Mouse (Mus musculus): ENCODE results near the gene Tatdn2. TPM values are rescaled to one million over a fixed set of nuclear protein-coding genes. Genes with fewer than 3 reads are reported as not detected.
"Not testable (repeated sequence)": the region's sequence is repeated elsewhere in the genome, so short reads cannot be mapped to it uniquely, and the experiment has no call there.

Tatdn2 gene
- polyA plus RNA-seq, 2 experiments from 2014 or later = 3.6 to 10.0 TPM

- not testable (repeated sequence) for ATAC-seq
These were observed 24.8 kb upstream of the Tatdn2 start for GRCm38 (mm10) chr6:113672029-113672428.

- ATAC-seq = no peak
These were observed 23.9 kb upstream of the Tatdn2 start for GRCm38 (mm10) chr6:113672989-113673388.

- no peak for ATAC-seq
These were observed 21.6 kb upstream of the Tatdn2 start for GRCm38 (mm10) chr6:113675234-113675633.

- no peak for ATAC-seq
These were observed 20.9 kb upstream of the Tatdn2 start for GRCm38 (mm10) chr6:113675991-113676390.

- no peak for ATAC-seq
These were observed 19.6 kb upstream of the Tatdn2 start for GRCm38 (mm10) chr6:113677070-113677734.

- no peak for ATAC-seq
These were observed 18.4 kb upstream of the Tatdn2 start for GRCm38 (mm10) chr6:113678246-113679012.

GRCm38 (mm10) chr6:113679993-113680566 lies 16.8 kb upstream of the Tatdn2 start:
- no peak for ATAC-seq

GRCm38 (mm10) chr6:113681271-113681670 lies 15.6 kb upstream of the Tatdn2 start:
- ATAC-seq = peak; percentile 92

- no peak for ATAC-seq
These were observed 13.6 kb upstream of the Tatdn2 start for GRCm38 (mm10) chr6:113683081-113683825.

- ATAC-seq = no peak
These were observed 10.2 kb upstream of the Tatdn2 start for GRCm38 (mm10) chr6:113686551-113687125.

DNA sequence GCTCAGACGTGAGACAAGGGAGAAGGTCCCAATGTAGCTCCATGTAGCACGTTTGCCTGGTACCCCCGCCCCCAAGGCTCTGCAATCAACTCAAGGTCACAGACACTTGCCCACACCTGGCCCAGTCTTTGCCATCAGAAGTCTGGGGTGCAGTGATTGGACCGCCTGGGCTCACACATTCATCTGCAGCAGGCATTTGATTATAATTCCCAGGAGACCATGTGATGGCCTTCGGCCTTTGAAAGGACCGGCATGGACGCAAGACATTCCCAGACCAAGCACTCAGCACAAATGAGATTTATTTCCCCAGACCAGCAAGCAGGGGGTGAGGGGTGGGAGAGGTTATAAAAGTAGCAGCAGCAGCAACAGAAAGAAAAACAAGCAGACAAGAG lies 6.8 kb upstream of the Tatdn2 start:
- ATAC-seq = no peak

DNA sequence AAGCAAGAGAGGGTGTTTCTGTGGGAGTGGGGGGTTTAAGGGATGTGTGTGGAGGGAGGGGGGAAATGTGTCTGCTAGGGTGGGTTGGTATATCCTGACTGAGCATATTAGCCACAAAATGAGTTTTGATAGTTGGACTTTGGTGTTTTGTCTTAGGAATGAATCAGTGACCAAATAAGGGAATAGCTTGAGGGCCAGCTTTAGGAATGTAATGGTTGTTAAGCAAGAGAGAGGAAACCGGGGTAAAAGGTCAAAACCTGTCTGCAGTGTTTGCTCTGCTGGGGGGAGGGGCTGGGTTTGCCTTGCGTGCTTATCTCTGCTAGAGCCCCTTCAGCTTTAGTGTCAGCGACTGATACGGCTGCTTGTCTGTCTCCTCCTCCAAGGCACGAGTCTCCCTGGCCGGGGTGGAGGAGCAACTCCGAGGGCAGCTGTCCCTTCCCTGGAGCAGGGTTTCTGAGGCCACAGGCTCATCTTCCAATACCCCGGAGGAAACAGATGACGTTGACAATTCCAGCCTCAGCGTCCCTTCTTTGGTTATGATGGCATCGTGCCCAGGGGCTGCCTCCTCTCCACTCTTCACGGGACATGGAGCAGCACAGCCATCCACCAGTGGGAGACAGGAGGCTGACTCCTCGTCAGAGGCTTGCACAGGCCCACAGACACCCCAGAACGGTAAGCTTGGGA lies 6.3 kb upstream of the Tatdn2 start:
- ATAC-seq = peak; percentile 62

GRCm38 (mm10) chr6:113691084-113691462 lies 5.8 kb upstream of the Tatdn2 start:
- no peak for ATAC-seq

DNA sequence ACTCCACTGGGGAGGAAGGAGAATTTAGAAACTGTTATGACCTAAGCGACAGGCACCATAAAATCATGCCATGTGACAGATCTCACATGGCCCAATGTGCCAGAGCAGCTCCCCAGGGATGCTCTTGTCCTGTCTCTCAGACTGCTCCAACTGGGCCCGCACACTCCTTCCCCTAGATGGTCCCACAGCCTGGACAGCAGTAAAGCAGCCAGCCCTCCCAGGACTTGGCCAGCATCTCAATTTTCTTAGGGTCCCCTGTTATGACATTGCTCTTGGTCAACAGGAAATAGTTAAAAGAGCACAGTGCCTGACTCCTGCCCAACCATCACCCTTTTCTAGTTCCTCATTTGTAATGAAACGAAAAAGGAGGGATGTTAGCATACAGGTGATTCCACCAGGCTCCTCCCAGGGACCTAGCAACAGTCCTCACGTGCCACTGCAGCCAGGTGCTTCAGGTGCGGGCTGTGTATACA lies 4.2 kb upstream of the Tatdn2 start:
- no peak for ATAC-seq

DNA sequence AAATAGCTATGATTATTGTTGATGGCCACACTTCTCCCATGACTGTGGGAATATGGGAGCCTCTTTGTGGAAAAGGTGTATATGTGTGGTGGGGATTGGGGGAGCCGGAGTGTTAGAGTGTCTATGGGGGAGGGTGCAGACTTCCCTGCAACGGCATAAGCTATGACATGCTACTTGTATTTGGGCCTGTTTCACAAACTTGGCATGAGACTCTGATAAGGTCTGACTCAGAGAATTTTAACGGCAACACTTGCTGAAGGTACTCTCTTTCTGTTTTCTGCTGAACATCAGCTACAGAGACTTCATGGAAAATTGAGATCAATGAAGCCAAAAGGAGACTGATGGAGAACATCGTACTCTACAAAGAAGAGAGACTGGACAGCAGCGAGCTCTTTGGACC lies 3.5 kb upstream of the Tatdn2 start:
- no peak for ATAC-seq

GRCm38 (mm10) chr6:113695203-113695602 lies 1.6 kb upstream of the Tatdn2 start:
- ATAC-seq = no peak

DNA sequence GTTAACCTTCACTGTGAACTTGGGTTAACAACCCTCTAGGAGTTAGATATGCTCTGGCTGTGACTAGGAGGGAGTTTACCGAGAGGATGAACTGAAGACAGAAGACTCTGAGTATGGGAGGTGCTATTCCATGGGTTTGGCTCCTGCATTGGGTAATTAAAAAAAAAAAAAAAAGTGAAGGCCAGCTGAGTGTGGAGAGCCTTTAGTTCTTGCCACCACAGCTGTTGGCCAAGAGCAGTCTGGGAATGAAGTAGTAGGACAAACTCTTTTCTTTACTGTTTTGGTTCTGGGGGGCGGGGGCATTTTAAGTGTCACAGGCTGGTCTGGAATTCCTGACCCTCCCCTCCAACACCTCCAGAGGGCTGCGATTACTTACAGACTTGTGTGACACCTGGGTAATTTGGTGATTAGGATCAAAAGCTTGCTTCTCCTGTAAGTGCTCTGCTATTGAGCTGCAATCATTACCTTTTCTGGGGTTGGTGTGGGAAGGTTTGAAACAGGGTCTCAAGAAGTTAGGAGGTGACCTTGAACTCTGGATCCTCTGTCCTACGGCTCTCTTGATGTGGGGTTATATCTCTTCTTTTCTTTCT lies 989 bp upstream of the Tatdn2 start:
- ATAC-seq = no peak

DNA sequence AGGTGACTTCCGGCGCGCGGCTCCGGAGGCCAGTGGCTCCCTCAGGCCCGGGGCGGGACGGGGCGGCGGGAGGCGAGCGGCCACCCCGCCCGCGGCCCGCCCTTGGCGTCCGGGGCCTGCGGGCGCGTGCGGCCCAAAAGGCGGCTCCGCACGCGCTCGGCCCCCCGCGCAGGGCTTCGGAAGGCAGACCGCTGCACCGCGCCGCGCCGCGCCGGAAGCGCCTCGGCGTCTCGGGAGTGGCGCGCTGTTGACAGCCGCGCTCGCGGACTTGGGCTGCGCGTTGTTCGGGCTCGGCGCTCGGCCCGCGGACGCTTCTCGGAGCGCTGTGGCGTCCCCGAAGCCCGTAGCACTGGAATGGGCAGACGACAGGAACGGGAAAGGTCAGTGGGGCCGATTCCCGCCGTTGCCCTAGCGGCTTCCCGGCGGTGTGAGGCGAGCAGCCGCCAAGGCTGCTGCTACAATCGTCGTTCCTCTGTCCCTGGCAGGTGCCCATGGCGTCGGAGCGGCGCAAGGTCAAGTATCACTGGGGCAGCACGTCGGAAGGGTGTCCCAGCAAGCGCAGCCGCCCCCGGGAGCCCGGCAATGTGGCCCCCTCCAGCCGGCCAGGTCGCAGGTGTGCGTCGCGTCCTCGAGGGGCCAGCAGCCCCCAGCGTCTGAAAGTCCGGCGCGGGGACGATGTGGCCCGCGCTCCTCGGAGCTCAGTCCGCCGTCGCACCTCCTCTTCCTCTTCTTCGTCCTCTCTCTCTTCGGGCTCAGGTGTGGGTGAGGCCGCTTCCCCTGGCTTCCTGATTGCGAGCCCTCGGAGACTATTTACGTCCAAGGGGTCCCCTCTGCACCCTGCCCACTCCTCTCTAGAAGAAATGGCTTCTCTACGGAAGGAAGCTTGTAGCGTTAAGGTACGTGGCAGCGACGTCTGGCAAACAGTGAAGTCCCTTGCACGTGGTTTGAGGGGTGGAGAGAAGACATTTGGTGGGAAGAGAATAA lies 664 bp downstream of the Tatdn2 start:
- ATAC-seq = peak; percentile 6

DNA sequence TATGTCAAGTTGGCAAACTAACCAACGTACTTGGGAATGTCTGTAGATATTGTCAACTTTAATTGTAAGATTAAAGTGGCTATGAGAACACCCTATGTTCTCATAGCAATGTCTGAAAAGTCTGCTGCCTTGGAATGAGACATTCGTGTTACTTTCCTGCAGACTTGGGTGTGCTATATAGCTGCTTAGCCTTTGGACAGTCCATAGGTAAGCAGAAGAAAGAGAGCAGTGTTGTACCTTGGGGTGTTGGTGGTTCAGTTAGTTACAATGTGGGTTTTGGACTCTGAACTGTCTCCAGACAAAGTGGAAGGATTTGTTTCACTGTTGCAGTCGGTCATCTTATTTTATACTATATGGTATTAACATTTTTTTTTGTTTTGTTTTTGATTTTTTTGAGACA lies 15.9 kb downstream of the Tatdn2 start:
- no peak for ATAC-seq

GRCm38 (mm10) chr6:113713389-113713788 lies 16.5 kb downstream of the Tatdn2 start:
- ATAC-seq = not testable (repeated sequence)

Measured in CD4-positive, CD25-positive, alpha-beta regulatory T cell, adult 4 months (primary cell).